Mouse (Mus musculus) limb, embryonic 11.5 days (tissue): Measurements from ENCODE around the gene Tbc1d21. TPM values are rescaled to one million over a fixed set of nuclear protein-coding genes. Genes with fewer than 3 reads are reported as not detected.

Source experiments
- ATAC-seq: fragments of 200-750 bp; cut with Nextera tagmentation; 2 replicates; pipeline ENCODE4 v1.8.0; 2017; ENCODE audit warnings: low read depth; ENCODE audit not compliant: insufficient number of reproducible peaks, low FRiP score, low TSS enrichment
- DNase-seq: peaks from one replicate; pipeline ENCODE4 v3.0.0-alpha.2; 2015; ENCODE audit warnings: low spot score
- H3K27ac ChIP-seq: fragments of 300-500 bp; sonication (generic); replicated peaks from 2 replicates; pipeline ENCODE4 v1.5.1; 2014; ENCODE audit warnings: low read depth, mild to moderate bottlenecking, low read length
- H3K27me3 ChIP-seq: fragments of 300-500 bp; sonication (generic); 2 replicates; pipeline ENCODE4 v1.6.1; 2014; ENCODE audit warnings: mild to moderate bottlenecking, low read length, mixed read lengths; ENCODE audit not compliant: control insufficient read depth, insufficient read depth
- H3K36me3 ChIP-seq: fragments of 300-500 bp; sonication (generic); 2 replicates; pipeline ENCODE4 v1.6.1; 2014; ENCODE audit warnings: mild to moderate bottlenecking, low read length, moderate library complexity, mixed read lengths; ENCODE audit not compliant: control insufficient read depth, insufficient read depth
- H3K4me1 ChIP-seq: fragments of 300-500 bp; sonication (generic); 2 replicates; pipeline ENCODE4 v1.6.1; 2014; ENCODE audit warnings: low read length, mixed read lengths; ENCODE audit not compliant: control insufficient read depth, insufficient read depth
- H3K4me2 ChIP-seq: fragments of 300-500 bp; sonication (generic); 2 replicates; pipeline ENCODE4 v1.6.1; 2014; ENCODE audit warnings: low read depth, mild to moderate bottlenecking, moderate library complexity; ENCODE audit not compliant: severe bottlenecking
- H3K4me3 ChIP-seq: fragments of 300-500 bp; sonication (generic); 2 replicates; pipeline ENCODE4 v1.5.1; 2014; ENCODE audit warnings: low read depth, low read length
- H3K9ac ChIP-seq: fragments of 300-500 bp; sonication (generic); 2 replicates; pipeline ENCODE4 v1.6.1; 2014; ENCODE audit warnings: mild to moderate bottlenecking, low read length
- H3K9me3 ChIP-seq: fragments of 300-500 bp; sonication (generic); 2 replicates; pipeline ENCODE4 v1.6.1; 2016; ENCODE audit warnings: low read length; ENCODE audit not compliant: control insufficient read depth
- WGBS: fragments of 180-500 bp; shearing (Covaris S2); extraction: QIAGEN DNeasy Blood & Tissue Kit; methylation state at CpG from one replicate; pipeline ENCODE4 v1.1.7; 2014; 5-methylcytosine and 5-hydroxymethylcytosine counted together
- polyA plus RNA-seq: library from polyadenylated mRNA; unstranded; fragments of >200 nt; fragmentation: Nextera tagmentation; extraction: Ambion mirVana; gene quantifications from 2 replicates; pipeline ENCODE4 v1.2.1, GENCODE M21; 2014

Tbc1d21 gene
- polyA plus RNA-seq, 1 experiment from 2014 or later = not detected

DNA sequence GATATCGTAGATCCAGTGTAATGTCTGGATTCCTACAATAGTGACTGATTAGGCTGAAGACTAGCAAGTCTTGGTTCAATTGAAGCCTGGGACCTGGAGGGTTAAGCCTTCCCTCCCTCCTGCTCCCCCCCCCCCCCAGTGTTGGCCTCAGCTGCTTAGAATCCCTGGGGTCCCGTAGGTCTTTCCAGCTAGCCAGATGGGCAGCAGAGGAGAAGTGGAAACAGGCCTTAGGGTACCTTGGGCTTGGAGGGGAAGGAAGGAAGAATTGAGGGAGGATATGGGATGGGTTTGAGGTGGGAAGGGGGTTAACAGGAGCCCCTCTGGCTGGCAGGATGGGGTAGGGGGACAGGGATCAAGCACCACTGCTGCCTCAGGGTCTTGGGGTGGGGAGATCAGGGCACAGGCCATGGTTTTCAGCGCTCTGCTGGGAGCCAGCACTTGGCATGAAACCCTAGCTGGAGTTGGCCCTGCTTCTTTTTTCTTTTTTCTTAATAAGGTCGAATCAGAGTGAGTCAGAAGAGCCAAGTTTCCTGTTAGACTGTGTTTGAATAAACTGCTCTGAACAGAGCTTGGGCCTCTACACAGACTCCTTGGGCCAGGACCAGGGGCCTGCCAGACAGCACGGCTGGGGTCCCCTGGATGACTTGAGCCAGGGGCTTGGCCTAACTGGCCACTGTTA lies 55.4 kb downstream of the Tbc1d21 start:
- Histone ChIP-seq H3K4me1 (peaks cover 45% of the 10 kb centered on the region; the same call in 1 of the 2 replicates), H3K4me2 (peak overlapping the region; percentile 12; the same call in 1 of the 2 replicates), H3K36me3 (no peaks in the 10 kb centered on the region), H3K27ac (peak overlapping the region; percentile 77), H3K9ac (peak overlapping the region; percentile 35; the same call in 1 of the 2 replicates), H3K4me3 (no peak overlapping the region), H3K27me3 (peaks cover 9% of the 10 kb centered on the region), H3K9me3 (no peaks in the 10 kb centered on the region; the same call in 1 of the 2 replicates)
- no peak for DNase-seq
- 37% methylated on average over 5 of the region's 5 CpGs for WGBS
- ATAC-seq = peak; percentile 13; the same call in 1 of the 2 replicates

DNA sequence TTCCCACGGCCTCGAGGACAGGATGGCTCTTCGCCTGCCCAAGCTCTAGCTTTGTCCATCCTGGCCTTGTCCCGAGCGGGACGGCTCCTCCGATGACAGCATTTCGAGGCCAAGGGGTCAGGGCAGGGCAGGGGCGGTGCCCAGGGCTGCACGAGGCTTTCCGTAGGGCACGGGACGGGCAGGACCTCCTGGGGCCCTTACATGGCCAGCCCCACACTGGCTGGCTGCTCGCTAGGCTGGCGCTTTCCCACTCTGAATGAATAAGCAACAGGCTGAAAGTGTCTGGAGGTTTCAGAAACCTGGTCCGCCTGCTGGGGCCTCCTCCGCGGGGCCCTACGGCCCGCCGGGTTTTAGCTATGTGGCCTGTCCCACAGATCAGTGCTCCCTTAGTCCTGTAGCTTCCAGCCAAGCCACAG lies 57.3 kb downstream of the Tbc1d21 start, which contains the start of gene Loxl1:
Gene Loxl1, minus strand, starts transcription at position 243 of the 416 bp plus-strand sequence.
- Histone ChIP-seq H3K4me3 (peak within 1 kb of the TSS; percentile 54), H3K27me3 (peaks cover 9% of the 10 kb centered on the region), H3K9me3 (no peaks in the 10 kb centered on the region; the same call in 1 of the 2 replicates), H3K27ac (peak within 1 kb of the TSS; percentile 81), H3K4me2 (peak within 1 kb of the TSS; percentile 93), H3K9ac (peak within 1 kb of the TSS; percentile 72), H3K4me1 (peaks cover 53% of the 10 kb centered on the region), H3K36me3 (no peaks in the 10 kb centered on the region)
- under 1% methylated on average over 21 of the region's 21 CpGs for WGBS
- DNase-seq (peak; percentile 82), ATAC-seq (peak; percentile 55; the same call in 1 of the 2 replicates)

DNA sequence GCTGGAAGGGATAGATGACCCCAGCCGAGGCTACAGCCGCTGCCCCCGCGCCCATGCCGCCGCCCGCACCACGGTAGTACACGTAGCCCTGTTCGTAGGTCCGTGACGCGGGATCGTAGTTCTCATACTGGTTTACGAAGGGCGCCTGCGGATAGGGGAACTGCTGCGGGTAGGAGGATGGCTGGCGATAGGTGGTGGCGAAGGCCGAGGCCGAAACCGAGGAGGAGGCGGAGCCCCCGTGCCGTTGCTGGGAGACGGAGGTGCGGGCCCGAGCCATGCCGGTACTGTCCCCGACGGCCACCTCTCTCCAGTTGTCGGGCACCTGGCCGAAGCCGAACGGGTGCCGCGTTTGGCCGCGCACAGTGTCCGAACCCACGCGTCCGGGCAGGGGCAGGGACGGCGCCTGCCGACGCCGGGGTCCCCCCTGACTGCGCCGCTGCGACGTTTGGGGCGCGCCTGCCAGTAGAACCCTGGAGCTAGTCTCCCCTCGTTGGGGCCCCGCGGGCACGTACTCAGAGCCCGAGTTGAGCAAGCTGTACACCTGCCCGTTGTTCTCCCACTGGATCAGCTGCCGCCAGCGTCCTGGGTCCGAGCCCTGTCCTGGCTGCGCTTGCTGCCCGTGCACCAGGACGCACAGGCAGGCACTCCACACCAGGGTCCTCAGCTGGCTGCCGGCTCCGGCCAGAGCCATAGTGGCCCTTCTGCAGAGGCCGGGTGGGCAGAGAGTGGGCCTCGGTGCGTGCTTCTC lies 57.9 kb downstream of the Tbc1d21 start:
- Histone ChIP-seq H3K4me3 (peak overlapping the region; percentile 54), H3K9ac (peak overlapping the region; percentile 72), H3K4me2 (peak overlapping the region; percentile 93), H3K27me3 (peaks cover 9% of the 10 kb centered on the region), H3K4me1 (peaks cover 57% of the 10 kb centered on the region), H3K36me3 (no peaks in the 10 kb centered on the region), H3K27ac (peak overlapping the region; percentile 81), H3K9me3 (no peaks in the 10 kb centered on the region; the same call in 1 of the 2 replicates)
- WGBS = 3% methylated on average over 72 of the region's 72 CpGs
- ATAC-seq (peak; percentile 29; the same call in 1 of the 2 replicates), DNase-seq (peak; percentile 75)

DNA sequence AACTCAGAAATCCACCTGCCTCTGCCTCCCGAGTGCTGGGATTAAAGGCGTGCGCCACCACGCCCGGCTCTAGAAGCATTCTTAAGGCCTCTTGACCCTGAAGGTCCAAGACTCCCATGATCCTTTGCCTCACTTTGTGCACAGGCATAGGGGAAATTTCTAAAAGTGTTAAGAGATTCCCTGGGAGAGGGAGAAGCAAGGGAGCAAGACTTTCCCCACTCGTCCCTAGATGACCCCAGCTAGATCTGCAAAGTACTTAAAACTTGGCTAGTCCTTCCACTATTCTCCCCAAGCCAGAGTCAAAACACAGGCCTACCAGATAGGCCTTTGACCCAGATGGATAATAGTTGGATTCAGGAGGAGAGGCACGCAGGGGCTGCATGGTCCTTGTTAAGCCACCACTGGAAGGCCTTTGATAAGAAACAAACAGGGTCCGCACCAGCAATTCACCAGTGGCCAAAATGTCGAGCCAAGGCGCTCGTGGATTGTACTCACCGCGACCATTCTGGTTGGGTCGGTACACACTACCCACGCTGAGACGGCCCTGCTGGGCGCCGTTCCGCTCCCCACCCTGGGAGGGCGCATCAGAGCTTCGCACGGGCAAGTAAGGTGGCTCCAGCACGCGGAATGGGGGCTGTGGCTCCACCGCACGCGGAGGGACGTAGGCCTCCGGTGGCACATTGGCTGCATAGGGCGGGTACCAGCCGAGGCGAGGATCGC lies 58.9 kb downstream of the Tbc1d21 start:
- H3K4me2 ChIP-seq = peak overlapping the region; percentile 93

DNA sequence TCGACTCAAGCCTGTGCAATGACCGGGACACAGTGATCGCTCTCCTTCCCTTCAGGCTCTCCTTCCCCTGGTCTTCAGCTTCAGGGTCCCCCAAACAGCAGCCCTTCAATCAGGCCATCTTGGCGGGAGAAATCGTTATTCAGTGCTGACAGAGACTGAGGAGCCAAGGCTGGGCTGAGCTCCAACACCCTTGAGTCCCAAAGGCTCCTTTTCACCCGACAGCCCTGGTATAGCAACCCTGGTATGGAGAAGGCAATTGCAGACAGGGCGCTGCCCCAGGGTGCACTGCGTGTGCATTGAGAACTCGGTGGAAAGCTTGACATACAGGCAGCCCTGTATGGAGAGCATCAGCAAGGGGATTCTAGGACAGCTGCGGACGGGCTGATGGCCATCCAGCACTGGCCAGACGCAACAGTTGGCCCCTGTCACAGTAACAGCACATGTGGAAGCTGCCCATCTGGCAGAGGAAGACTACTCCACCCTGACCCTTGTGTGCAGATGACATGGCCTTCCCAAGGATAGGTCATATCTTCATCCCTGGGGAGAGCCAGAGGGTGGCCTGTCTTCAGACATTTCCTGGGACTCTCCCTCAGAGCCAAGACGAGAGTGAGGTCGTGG lies 60.1 kb downstream of the Tbc1d21 start:
- Histone ChIP-seq H3K27ac (no peak overlapping the region), H3K4me1 (peaks cover 64% of the 10 kb centered on the region), H3K4me2 (no peak overlapping the region), H3K9me3 (no peaks in the 10 kb centered on the region; the same call in 1 of the 2 replicates), H3K27me3 (peaks cover 9% of the 10 kb centered on the region), H3K9ac (no peak overlapping the region), H3K36me3 (no peaks in the 10 kb centered on the region), H3K4me3 (no peak overlapping the region)
- no peak for ATAC-seq
- WGBS = 80% methylated on average over 14 of the region's 14 CpGs
- no peak for DNase-seq

More for the DNA sequence above, 58.9 kb downstream of the Tbc1d21 start:
- DNase-seq (peak; percentile 58), ATAC-seq (no peak)
- peak overlapping the region; percentile 72; the same call in 1 of the 2 replicates for H3K9ac ChIP-seq
- 57% methylated on average over 33 of the region's 33 CpGs for WGBS
- peaks cover 9% of the 10 kb centered on the region for H3K27me3 ChIP-seq
- H3K27ac ChIP-seq = no peak overlapping the region
- H3K36me3 ChIP-seq = no peaks in the 10 kb centered on the region
- peak overlapping the region; percentile 54 for H3K4me3 ChIP-seq
- no peaks in the 10 kb centered on the region; the same call in 1 of the 2 replicates for H3K9me3 ChIP-seq
- H3K4me1 ChIP-seq = peaks cover 56% of the 10 kb centered on the region

Other genes starting within 250 kb of the Tbc1d21 start
- gene Islr, start 166.1 kb downstream of the Tbc1d21 start, polyA plus RNA-seq = 30.8 and 37.6 TPM in 2 replicates
- gene Islr2, start 166.1 kb downstream of the Tbc1d21 start, polyA plus RNA-seq = 0.48 and 0.60 TPM in 2 replicates
- 18.7 and 19.6 TPM in 2 replicates for gene Pml, start 120.7 kb downstream of the Tbc1d21 start, polyA plus RNA-seq
- gene Stoml1, start 117.3 kb downstream of the Tbc1d21 start, polyA plus RNA-seq = 19.2 and 24.3 TPM in 2 replicates
- gene Loxl1, start 57.3 kb downstream of the Tbc1d21 start, polyA plus RNA-seq = 15.1 and 16.0 TPM in 2 replicates
- gene Insyn1, start 118.1 kb upstream of the Tbc1d21 start, polyA plus RNA-seq = 1.7 and 2.2 TPM in 2 replicates
- gene Cd276, start 185.0 kb upstream of the Tbc1d21 start, polyA plus RNA-seq = 56.9 and 59.5 TPM in 2 replicates
- gene Nptn, start 211.8 kb upstream of the Tbc1d21 start, polyA plus RNA-seq = 56.1 and 60.5 TPM in 2 replicates